Mouse (Mus musculus) neural tube, embryonic 10.5 days (tissue): ENCODE results near the gene Scpep1.

Experiments used
- DNase-seq: peaks from one replicate; pipeline ENCODE4 v3.0.0-alpha.2; 2017; ENCODE audit warnings: low spot score; ENCODE audit errors: extremely low spot score

Gene Scpep1

GRCm38 (mm10) chr11:88878011-88878410 is 77.3 kb downstream of the Scpep1 start:
- DNase-seq, result no peak
